Mouse (Mus musculus): Measurements from ENCODE around the gene Qtrt1.
"Not testable (repeated sequence)": the region's sequence is repeated elsewhere in the genome, so short reads cannot be mapped to it uniquely, and the experiment has no call there.

Gene Qtrt1

DNA sequence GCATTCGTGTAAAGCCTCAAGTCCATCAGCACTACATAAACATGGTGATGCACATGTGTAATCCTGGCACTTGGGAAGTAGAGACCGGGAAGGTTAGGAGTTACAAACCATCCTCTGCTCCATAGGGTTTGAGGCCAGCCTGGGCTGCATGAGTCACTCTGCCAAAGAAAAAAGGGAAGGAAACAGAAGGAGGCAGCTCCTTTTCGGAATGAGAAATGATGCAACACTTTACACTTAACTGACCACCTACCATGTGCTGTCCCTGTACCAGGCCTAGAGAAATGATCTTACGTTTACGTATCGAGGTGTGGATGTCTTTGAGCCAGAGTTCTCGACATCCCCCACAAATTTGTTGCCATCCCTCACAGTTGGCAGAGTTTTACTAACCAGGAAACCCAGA, 41.4 kb downstream of the Qtrt1 start:
- no peak for DNase-seq

DNA sequence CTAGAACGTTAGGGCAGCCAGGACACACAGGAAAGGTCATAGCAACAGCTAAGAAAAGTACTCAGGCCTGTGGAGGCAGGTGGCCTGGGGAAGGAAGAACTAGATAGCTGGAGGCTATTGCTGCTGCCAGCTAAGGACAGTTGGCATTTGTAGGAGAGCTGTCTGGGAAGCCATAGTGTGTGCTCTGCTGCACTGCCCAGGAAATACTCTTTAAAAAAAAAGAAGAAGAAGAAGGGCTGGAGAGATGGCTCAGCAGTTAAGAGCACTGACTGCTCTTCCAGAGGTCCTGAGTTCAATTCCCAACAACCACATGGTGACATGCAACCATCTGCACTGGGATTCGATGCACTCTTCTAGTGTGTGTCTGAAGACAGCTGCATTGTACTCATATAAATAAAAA, 41.8 kb downstream of the Qtrt1 start:
- DNase-seq, result no peak

GRCm38 (mm10) chr9:21454556-21454955, 42.9 kb downstream of the Qtrt1 start:
- DNase-seq, result peak; percentile 45

DNA sequence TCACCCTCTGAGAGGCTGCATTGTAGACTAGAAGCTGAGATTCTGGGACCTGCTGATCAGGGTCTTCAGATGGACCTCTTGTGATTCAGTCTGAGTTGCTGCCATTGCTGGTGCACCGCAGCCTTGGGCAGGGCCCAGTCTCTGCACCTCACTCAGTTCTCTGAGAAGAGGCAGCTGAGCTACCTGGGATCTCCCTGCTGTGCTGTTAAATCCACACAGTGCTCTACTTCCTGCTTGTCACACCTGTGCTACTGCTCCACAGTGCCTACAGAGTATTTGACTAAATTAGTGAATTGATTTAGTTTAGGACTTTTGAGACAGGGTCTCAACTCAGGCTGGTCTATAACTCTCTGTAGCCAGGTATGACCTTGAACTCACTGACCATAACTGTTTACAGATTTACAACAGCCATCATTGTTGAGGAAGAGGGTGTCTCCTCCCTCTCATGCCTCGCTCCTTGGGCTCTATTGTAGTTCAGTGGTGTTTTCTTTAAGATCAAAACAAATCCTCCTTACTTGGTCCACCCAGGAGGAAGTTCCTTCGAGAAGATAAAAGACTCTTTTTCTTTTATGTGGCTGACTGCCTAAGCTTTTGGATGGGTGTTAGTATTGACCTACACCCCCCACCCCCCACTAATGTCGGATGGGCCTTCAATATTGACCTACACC, 43.6 kb downstream of the Qtrt1 start:
- DNase-seq, result no peak

DNA sequence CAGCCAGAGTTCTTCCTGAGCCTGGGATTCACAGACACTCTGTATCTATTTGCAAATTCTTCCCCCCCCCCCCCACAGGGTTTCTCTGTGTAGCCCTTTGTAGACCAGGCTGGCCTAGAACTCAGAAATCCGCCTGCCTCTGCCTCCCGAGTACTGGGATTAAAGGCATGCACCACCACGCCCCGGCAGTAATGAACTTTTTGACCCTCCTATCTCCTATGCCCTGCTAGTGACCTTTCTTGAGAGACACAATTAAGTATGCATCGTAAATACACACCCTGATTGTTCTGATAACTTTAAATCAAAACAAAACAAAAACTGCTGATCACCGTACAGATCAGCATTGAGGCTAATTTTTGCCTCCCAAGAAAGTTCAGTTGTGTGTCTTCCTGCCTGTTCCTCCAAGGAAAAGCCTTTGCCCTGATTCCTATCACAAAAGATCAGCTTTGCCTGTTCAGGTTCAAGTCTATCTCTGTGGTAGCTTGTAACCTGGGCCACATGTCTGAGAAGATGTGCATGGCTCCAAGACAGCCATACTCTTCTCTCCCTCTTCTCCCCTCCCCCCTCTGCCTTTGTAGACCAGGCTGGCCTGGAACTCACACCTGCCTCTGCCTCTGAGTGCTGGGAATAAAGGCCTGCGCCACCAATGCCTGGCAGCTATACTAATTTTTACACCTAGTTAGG, 44.8 kb downstream of the Qtrt1 start:
- no peak for DNase-seq

GRCm38 (mm10) chr9:21456930-21457634, 45.4 kb downstream of the Qtrt1 start:
- no peak for DNase-seq

- no peak for DNase-seq
These were observed 47.2 kb downstream of the Qtrt1 start for GRCm38 (mm10) chr9:21458821-21459220.

DNA sequence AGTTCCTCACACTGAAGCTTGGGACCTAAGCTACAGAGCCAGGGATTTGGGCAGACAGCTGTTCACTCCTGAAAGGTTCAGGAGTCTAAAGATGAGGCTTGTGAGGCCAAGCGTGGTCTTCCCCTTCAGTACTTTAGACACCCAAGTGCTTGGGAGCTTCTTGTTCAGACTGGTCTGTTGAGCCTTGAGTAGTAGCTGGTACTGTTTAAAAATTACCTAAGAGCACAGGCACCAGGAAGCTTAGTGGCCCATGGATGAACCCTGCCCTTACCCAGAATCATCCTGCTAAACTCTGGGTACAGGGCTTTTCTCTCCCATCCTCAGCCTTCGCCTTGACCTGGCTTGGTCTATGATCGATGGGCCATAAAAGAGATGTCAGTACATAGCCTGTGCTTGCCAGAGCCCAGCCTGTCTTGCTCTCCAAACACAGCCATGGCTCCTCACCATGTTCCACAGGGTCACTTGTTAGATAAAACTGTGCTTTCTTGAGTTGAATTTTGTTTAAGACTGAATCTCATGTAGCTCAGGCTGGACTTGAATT, 48.8 kb downstream of the Qtrt1 start:
- no peak for DNase-seq

- DNase-seq, result peak; percentile 83
These were observed 51.5 kb downstream of the Qtrt1 start for GRCm38 (mm10) chr9:21463138-21463590.

DNA sequence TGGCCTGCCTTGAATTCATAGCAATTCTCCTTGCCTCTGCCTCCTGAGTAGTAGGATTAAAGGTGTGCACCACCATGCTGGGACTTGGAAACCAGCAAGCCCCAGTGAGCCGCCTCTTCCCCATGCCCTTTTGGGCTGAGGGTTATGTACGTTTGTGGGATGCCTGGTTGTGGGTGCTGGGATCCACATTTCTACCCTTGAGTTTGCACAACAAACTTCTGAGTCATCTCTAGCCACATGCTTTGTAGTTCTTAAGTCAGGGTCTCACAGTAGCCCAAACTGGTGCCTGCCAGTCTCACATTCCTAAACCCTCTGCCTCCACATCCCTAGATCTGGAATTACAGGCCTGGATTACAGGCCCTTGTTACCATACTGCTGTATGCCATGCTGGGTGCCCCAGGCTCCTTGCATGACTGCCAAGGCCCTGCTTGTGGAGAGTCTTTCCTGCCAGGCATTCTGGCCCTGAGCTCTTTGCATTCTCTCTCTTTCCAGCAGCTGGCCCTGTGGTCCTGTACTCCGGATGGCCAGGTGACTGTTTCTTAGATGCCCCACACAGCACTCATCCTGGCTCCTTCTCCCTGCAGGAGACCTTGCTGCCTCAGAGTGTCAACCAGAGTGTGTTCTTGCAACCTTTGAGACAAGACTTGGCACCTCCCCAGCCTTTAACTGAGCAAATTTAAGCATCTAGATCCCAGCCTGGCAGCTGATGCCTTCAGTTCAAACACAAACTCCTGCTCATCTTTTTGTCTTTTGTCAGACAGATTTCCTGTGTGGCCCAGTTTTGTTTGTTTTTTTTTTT, 52.3 kb downstream of the Qtrt1 start:
- no peak for DNase-seq

- not testable (repeated sequence) for DNase-seq
These were observed 52.9 kb downstream of the Qtrt1 start for GRCm38 (mm10) chr9:21464565-21464928.

GRCm38 (mm10) chr9:21469032-21470024, 57.7 kb downstream of the Qtrt1 start:
- peak; percentile 71 for DNase-seq

All from lung, postnatal 10 days (tissue).